Mouse (Mus musculus) liver, embryonic 16.5 days (tissue): Measurements from ENCODE around the gene Prkcb. TPM values are rescaled to one million over a fixed set of nuclear protein-coding genes. Genes with fewer than 3 reads are reported as not detected.

ENCODE experiments used
- ATAC-seq: fragments of 200-750 bp; cut with Nextera tagmentation; 2 replicates; pipeline ENCODE4 v1.8.0; 2017; ENCODE audit warnings: low read depth, mild to moderate bottlenecking, moderate number of reproducible peaks, moderate library complexity
- H3K27ac ChIP-seq: fragments of 300-500 bp; sonication (generic); 2 replicates; pipeline ENCODE4 v1.5.1; 2014; ENCODE audit warnings: mild to moderate bottlenecking, low read length
- H3K27me3 ChIP-seq: fragments of 300-500 bp; sonication (generic); 2 replicates; pipeline ENCODE4 v1.6.1; 2014; ENCODE audit warnings: low read depth, low read length, mixed read lengths; ENCODE audit not compliant: control insufficient read depth, insufficient read depth
- H3K36me3 ChIP-seq: fragments of 300-500 bp; sonication (generic); 2 replicates; pipeline ENCODE4 v1.6.1; 2014; ENCODE audit warnings: mild to moderate bottlenecking; ENCODE audit not compliant: control insufficient read depth, insufficient read depth
- H3K4me1 ChIP-seq: fragments of 300-500 bp; sonication (generic); 2 replicates; pipeline ENCODE4 v1.6.1; 2014; ENCODE audit warnings: low read depth, low read length, mixed read lengths; ENCODE audit not compliant: control insufficient read depth
- H3K4me2 ChIP-seq: fragments of 300-500 bp; sonication (generic); 2 replicates; pipeline ENCODE4 v1.6.1; 2014; ENCODE audit warnings: low read depth, low read length, mixed read lengths
- H3K4me3 ChIP-seq: fragments of 300-500 bp; sonication (generic); 2 replicates; pipeline ENCODE4 v1.5.1; 2014; ENCODE audit warnings: low read depth, mild to moderate bottlenecking, low read length
- H3K9ac ChIP-seq: fragments of 300-500 bp; sonication (generic); 2 replicates; pipeline ENCODE4 v1.6.1; 2014; ENCODE audit warnings: low read depth, low read length
- H3K9me3 ChIP-seq: fragments of 300-500 bp; sonication (generic); replicated peaks from 2 replicates; pipeline ENCODE4 v1.6.1; 2016; ENCODE audit warnings: low read length; ENCODE audit not compliant: control insufficient read depth
- WGBS: fragments of 180-500 bp; shearing (Covaris S2); extraction: QIAGEN DNeasy Blood & Tissue Kit; methylation state at CpG from one replicate; pipeline ENCODE4 v1.1.7; 2014; ENCODE audit not compliant: insufficient replicate concordance; 5-methylcytosine and 5-hydroxymethylcytosine counted together
- polyA plus RNA-seq: library from polyadenylated mRNA; unstranded; fragments of >200 nt; fragmentation: Nextera tagmentation; extraction: Ambion mirVana; gene quantifications from 2 replicates; pipeline ENCODE4 v1.2.1, GENCODE M21; 2015

Prkcb gene
- polyA plus RNA-seq, 1 experiment from 2014 or later, result 4.7 TPM

GRCm38 (mm10) chr7:122309909-122310725, 21.6 kb downstream of the Prkcb start:
- Histone ChIP-seq H3K9me3 (no peaks in the 10 kb centered on the region), H3K27ac (0 out of 2 replicates have a peak overlapping the region, but pooled peaks have one; percentile 21), H3K9ac (no peak overlapping the region), H3K36me3 (no peaks in the 10 kb centered on the region), H3K4me2 (peak overlapping the region; percentile 28; the same call in 1 of the 2 replicates), H3K4me1 (no peaks in the 10 kb centered on the region), H3K4me3 (no peak overlapping the region), H3K27me3 (no peaks in the 10 kb centered on the region)
- no peak for ATAC-seq
- WGBS, result 16% methylated on average over 14 of the region's 14 CpGs

DNA sequence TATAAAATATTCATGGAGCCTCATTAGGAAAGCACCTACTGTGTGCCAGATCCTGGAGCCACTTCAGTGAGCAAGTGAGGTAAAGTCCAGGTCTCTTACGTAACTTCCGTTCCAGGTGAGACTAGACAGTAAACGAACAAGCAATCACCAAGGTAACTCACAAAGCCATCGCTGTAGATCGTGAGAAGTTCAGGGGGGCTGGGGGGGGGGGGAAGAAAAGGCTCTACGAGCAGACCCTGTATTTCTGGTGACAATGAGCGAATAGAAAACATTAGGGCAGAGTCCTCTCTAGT, 22.1 kb downstream of the Prkcb start:
- H3K4me2 ChIP-seq, result no peak overlapping the region
- no peak overlapping the region for H3K4me3 ChIP-seq
- H3K9ac ChIP-seq, result no peak overlapping the region
- no peaks in the 10 kb centered on the region for H3K27me3 ChIP-seq
- H3K27ac ChIP-seq, result 0 out of 2 replicates have a peak overlapping the region, but pooled peaks have one; percentile 21
- H3K9me3 ChIP-seq, result no peaks in the 10 kb centered on the region
- H3K4me1 ChIP-seq, result no peaks in the 10 kb centered on the region
- 53% methylated on average over 7 of the region's 7 CpGs for WGBS
- H3K36me3 ChIP-seq, result no peaks in the 10 kb centered on the region
- no peak for ATAC-seq

DNA sequence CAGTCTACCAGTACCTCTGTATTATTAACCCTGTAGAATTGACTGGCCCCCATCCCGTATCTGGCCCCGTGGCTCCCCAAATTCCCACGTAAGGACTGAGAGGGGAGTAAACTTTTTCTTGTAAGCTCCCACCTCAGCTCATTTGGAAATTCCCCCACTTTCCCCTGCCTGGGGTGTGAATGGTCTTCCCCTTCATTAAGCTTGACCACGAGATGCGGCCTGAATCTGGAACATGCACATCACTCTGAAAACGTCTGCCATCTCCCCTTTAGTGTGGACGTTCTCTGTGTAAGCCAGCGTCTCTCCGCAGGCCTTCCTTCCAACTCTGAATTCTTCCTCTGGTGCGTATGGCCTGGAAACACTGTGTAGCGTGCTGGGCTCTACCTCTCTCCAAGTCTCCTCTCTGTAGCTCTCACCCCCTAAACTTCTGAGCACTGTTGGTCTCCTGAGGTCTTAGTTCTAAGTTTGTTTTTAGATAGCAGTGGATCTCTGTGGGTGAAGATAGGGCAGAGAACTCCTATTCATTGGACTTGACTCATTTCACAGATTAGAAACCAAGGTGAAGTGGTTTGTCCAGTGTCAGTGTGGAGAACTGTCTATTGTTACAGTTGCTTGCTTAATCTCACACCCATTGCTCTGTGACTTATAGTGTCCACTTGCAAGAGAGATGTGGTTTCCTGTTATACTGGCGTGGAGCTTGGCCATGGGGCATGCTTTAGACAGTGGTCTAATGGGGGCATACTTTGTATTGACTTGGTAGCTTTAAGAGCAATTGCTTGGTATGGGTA, 25.3 kb downstream of the Prkcb start:
- H3K36me3 ChIP-seq, result no peaks in the 10 kb centered on the region
- H3K4me3 ChIP-seq, result no peak overlapping the region
- no peaks in the 10 kb centered on the region for H3K4me1 ChIP-seq
- no peak overlapping the region for H3K9ac ChIP-seq
- H3K4me2 ChIP-seq, result no peak overlapping the region
- no peak overlapping the region for H3K27ac ChIP-seq
- no peak for ATAC-seq
- H3K27me3 ChIP-seq, result no peaks in the 10 kb centered on the region
- WGBS, result 66% methylated on average over 12 of the region's 12 CpGs
- no peaks in the 10 kb centered on the region for H3K9me3 ChIP-seq

- 48% methylated on average over 8 of the region's 8 CpGs for WGBS
- no peaks in the 10 kb centered on the region for H3K27me3 ChIP-seq
- H3K4me3 ChIP-seq, result no peak overlapping the region
- no peaks in the 10 kb centered on the region for H3K4me1 ChIP-seq
- H3K4me2 ChIP-seq, result no peak overlapping the region
- ATAC-seq, result no peak
- H3K9ac ChIP-seq, result no peak overlapping the region
- no peaks in the 10 kb centered on the region for H3K36me3 ChIP-seq
- no peaks in the 10 kb centered on the region for H3K9me3 ChIP-seq
- H3K27ac ChIP-seq, result no peak overlapping the region
These were observed 27.3 kb downstream of the Prkcb start for GRCm38 (mm10) chr7:122315720-122316331.

GRCm38 (mm10) chr7:122316681-122317080, 28.1 kb downstream of the Prkcb start:
- H3K36me3 ChIP-seq, result no peaks in the 10 kb centered on the region
- WGBS, result 42% methylated on average over 3 of the region's 3 CpGs
- H3K9me3 ChIP-seq, result no peaks in the 10 kb centered on the region
- no peak overlapping the region for H3K27ac ChIP-seq
- no peak for ATAC-seq
- no peak overlapping the region for H3K4me2 ChIP-seq
- no peaks in the 10 kb centered on the region for H3K4me1 ChIP-seq
- no peaks in the 10 kb centered on the region for H3K27me3 ChIP-seq
- no peak overlapping the region for H3K4me3 ChIP-seq
- no peak overlapping the region for H3K9ac ChIP-seq

DNA sequence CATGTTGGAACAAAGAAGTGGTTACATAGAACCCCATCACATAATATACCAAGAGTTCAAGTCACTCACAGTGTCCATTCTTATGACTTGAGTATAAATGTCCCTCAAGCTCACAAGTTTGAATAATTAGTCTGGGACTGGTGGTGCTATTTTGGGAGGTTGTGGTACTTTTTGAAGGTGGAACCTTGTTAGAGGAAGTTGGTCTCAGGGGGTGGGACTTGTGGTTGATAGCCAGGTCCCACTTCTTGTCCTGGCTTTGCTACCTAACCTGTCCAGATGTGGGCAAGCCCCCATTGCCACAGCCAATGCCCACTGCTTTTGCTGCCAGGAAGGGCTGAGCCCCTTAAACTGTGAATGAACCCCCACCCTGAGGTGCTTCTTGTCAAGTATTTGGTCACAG, 28.9 kb downstream of the Prkcb start:
- Histone ChIP-seq H3K4me3 (no peak overlapping the region), H3K4me1 (no peaks in the 10 kb centered on the region), H3K4me2 (no peak overlapping the region), H3K27me3 (no peaks in the 10 kb centered on the region), H3K9ac (no peak overlapping the region), H3K9me3 (no peaks in the 10 kb centered on the region), H3K27ac (no peak overlapping the region), H3K36me3 (no peaks in the 10 kb centered on the region)
- no peak for ATAC-seq

GRCm38 (mm10) chr7:122319566-122319965, 31.0 kb downstream of the Prkcb start:
- Histone ChIP-seq H3K4me1 (no peaks in the 10 kb centered on the region), H3K27me3 (no peaks in the 10 kb centered on the region), H3K27ac (no peak overlapping the region), H3K9ac (no peak overlapping the region), H3K36me3 (no peaks in the 10 kb centered on the region), H3K9me3 (no peaks in the 10 kb centered on the region), H3K4me3 (no peak overlapping the region), H3K4me2 (no peak overlapping the region)
- WGBS, result 70% methylated on average over 9 of the region's 9 CpGs
- ATAC-seq, result no peak

- no peak overlapping the region for H3K4me2 ChIP-seq
- no peaks in the 10 kb centered on the region for H3K4me1 ChIP-seq
- H3K27ac ChIP-seq, result no peak overlapping the region
- no peaks in the 10 kb centered on the region for H3K9me3 ChIP-seq
- WGBS, result 79% methylated on average over 7 of the region's 7 CpGs
- no peaks in the 10 kb centered on the region for H3K27me3 ChIP-seq
- H3K4me3 ChIP-seq, result no peak overlapping the region
- no peaks in the 10 kb centered on the region for H3K36me3 ChIP-seq
- H3K9ac ChIP-seq, result no peak overlapping the region
- ATAC-seq, result no peak
These were observed 32.4 kb downstream of the Prkcb start for GRCm38 (mm10) chr7:122320843-122321544.
